Mouse (Mus musculus) hindbrain, embryonic 10.5 days (tissue): Measurements from ENCODE around the gene Zfp82. TPM values are rescaled to one million over a fixed set of nuclear protein-coding genes. Genes with fewer than 3 reads are reported as not detected.

ENCODE experiments used
- polyA plus RNA-seq: library from polyadenylated mRNA; unstranded; fragments of >200 nt; fragmentation: Nextera tagmentation; extraction: Ambion mirVana; gene quantifications from 2 replicates; pipeline ENCODE4 v1.2.1, GENCODE M21; 2016

Gene Zfp82
- polyA plus RNA-seq, 1 experiment from 2014 or later = 8.2 TPM

Other genes starting within 250 kb of the Zfp82 start
- gene Zfp940, start 219.2 kb downstream of the Zfp82 start, polyA plus RNA-seq = 8.7 and 10.3 TPM in 2 replicates
- 8.0 and 8.8 TPM in 2 replicates for gene Zfp420, start 212.9 kb downstream of the Zfp82 start, polyA plus RNA-seq
- gene Zfp27, start 166.3 kb downstream of the Zfp82 start, polyA plus RNA-seq = 8.5 and 12.2 TPM in 2 replicates
- 4.8 and 4.9 TPM in 2 replicates for gene Zfp383, start 164.7 kb downstream of the Zfp82 start, polyA plus RNA-seq
- 10.1 and 12.1 TPM in 2 replicates for gene Zfp74, start 118.8 kb downstream of the Zfp82 start, polyA plus RNA-seq
- 18.0 and 27.0 TPM in 2 replicates for gene Zfp568, start 88.9 kb downstream of the Zfp82 start, polyA plus RNA-seq
- gene Zfp14, start 21.5 kb downstream of the Zfp82 start, polyA plus RNA-seq = 3.9 and 5.0 TPM in 2 replicates
- gene Gm26920, start 17.5 kb upstream of the Zfp82 start, polyA plus RNA-seq = 1.6 and 1.9 TPM in 2 replicates
- 14.5 and 14.9 TPM in 2 replicates for gene Zfp566, start 17.6 kb upstream of the Zfp82 start, polyA plus RNA-seq
- 93.1 and 122 TPM in 2 replicates for gene Zfp260, start 21.9 kb upstream of the Zfp82 start, polyA plus RNA-seq
- gene Zfp382, start 49.0 kb upstream of the Zfp82 start, polyA plus RNA-seq = 9.8 and 11.2 TPM in 2 replicates
- 10.5 and 17.2 TPM in 2 replicates for gene Zfp146, start 96.8 kb upstream of the Zfp82 start, polyA plus RNA-seq
- gene Cox7a1, start 111.2 kb upstream of the Zfp82 start, polyA plus RNA-seq = 3.8 and 8.2 TPM in 2 replicates
- gene Capns1, start 125.9 kb upstream of the Zfp82 start, polyA plus RNA-seq = 65.1 and 72.5 TPM in 2 replicates
- 167 and 177 TPM in 2 replicates for gene Polr2i, start 159.0 kb upstream of the Zfp82 start, polyA plus RNA-seq
- 276 and 312 TPM in 2 replicates for gene Tbcb, start 159.4 kb upstream of the Zfp82 start, polyA plus RNA-seq
- gene Ovol3, start 162.8 kb upstream of the Zfp82 start, polyA plus RNA-seq = not detected in 2 replicates
- gene Thap8, start 207.2 kb upstream of the Zfp82 start, polyA plus RNA-seq = 0.25 and 0.50 TPM in 2 replicates
- 16.6 and 19.8 TPM in 2 replicates for gene Wdr62, start 207.5 kb upstream of the Zfp82 start, polyA plus RNA-seq
- gene Clip3, start 218.8 kb upstream of the Zfp82 start, polyA plus RNA-seq = 53.4 and 82.3 TPM in 2 replicates
- gene Alkbh6, start 235.8 kb upstream of the Zfp82 start, polyA plus RNA-seq = 93.6 and 117 TPM in 2 replicates
- gene Syne4, start 241.9 kb upstream of the Zfp82 start, polyA plus RNA-seq = 26.8 and 28.1 TPM in 2 replicates
- 1.6 and 3.7 TPM in 2 replicates for gene E130208F15Rik, start 248.8 kb upstream of the Zfp82 start, polyA plus RNA-seq